Mouse (Mus musculus) lung, postnatal 10 days (tissue): ENCODE data around the gene Rab1b.

Experiments
- DNase-seq: peaks from one replicate; pipeline ENCODE4 v3.0.0; 2021

Rab1b gene

DNA sequence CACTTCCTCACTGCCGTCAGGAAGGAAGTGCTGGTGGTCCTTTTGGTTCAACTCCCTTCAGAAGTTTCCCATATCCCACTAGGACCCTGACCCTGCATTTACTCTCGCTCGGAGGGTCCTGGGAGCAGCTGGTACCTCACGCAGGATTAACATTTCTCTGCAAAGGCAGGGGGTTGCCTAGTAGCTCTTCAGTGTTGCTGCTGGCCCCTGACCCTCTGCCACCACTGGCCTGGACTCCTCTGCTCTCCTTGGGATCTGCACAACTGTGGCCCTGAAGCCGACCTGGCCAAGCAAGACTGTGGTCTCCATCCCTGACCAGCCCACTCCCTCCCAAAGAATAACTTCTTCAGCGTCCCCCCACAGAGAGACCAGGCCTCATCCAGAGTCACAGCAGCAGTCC, 57.5 kb downstream of the Rab1b start:
- DNase-seq = no peak
